Mouse (Mus musculus): ENCODE results near the gene Agtr1a.

GRCm38 (mm10) chr13:30338576-30338975 is 2.3 kb downstream of the Agtr1a start:
- no peak for TF ChIP-seq CTCF (IDR thresholded peaks at IDR 0.05; ENCODE audit: extremely low read depth, insufficient read depth, low read length)
- TF ChIP-seq POLR2A (IDR thresholded peaks at IDR 0.05; ENCODE audit: extremely low read depth, insufficient read depth, low read length): no peak
